Mouse (Mus musculus) layer of hippocampus, adult 11-12 months (tissue): ENCODE measurements around the gene Gabra4.
A peak's percentile ranks its signal among the peaks of the same experiment; 100 is the strongest.
"Not testable (repeated sequence)": the region's sequence is repeated elsewhere in the genome, so short reads cannot be mapped to it uniquely, and the experiment has no call there.

Experiments used
- DNase-seq: peaks from one replicate; pipeline ENCODE4 v3.0.0; 2022; ENCODE audit warnings: low spot score

Gabra4 gene

DNA sequence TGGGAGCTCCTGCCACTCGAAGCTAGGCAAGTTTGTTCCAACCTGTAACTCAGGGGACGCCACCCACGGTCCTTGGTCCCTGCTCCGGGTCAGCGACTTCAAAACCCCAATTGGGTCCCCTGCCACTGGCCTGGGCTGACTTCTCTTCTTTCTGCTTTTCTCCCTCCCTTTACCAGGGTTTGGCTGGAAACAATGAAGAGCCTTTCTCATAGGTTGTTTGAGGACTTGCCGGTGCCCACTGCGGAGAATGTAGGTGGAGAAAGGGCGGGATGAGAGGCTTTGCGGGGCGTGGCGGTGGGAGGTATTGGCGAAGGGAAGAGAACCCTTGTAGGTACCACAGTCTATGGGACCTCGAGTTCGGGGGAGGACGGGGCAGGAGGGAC, at the start of gene Gabra4:
Gene Gabra4, minus strand, starts transcription at position 194 of the 383 bp plus-strand sequence.
- DNase-seq = peak; percentile 20

- DNase-seq = no peak
These were observed 43.1 kb upstream of the Gabra4 start for GRCm38 (mm10) chr5:71701273-71701614.

DNA sequence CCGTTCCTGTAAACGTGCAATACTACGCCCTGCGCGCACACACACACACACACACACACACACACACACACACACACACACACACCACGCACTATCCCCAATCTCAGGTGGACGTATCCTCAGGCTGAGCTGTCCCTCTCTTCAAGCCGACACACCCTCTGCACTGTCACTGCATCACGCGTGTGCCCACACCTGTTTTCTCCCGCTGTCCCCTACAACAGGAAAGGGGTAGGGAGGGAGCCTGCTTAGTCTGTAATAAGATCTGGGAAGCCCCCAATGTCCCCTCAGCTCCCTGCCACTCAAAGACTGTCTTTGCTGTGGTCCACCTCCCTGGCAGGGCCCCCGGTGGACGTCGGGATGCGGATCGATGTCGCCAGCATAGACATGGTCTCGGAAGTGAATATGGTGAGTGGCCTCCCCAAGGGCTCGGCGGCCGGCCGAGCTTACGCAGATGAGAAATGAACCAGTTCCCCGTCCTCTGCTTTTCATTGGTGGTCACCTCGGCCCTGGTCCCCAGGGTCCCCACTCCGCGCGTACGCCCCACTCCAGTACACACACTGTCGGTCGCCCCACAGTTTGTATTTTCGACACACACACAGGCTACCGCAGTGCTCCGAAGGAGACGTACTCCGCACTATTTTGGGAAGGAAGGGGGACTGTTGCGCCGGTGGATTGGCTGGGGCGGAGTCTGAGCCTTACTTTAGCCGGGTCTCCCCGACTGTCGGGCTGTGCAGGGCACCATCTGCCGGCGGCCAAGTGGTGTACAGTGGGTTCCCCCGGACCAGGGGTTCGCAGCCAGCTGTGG, 42.6 kb upstream of the Gabra4 start:
- peak; percentile 65 for DNase-seq

DNA sequence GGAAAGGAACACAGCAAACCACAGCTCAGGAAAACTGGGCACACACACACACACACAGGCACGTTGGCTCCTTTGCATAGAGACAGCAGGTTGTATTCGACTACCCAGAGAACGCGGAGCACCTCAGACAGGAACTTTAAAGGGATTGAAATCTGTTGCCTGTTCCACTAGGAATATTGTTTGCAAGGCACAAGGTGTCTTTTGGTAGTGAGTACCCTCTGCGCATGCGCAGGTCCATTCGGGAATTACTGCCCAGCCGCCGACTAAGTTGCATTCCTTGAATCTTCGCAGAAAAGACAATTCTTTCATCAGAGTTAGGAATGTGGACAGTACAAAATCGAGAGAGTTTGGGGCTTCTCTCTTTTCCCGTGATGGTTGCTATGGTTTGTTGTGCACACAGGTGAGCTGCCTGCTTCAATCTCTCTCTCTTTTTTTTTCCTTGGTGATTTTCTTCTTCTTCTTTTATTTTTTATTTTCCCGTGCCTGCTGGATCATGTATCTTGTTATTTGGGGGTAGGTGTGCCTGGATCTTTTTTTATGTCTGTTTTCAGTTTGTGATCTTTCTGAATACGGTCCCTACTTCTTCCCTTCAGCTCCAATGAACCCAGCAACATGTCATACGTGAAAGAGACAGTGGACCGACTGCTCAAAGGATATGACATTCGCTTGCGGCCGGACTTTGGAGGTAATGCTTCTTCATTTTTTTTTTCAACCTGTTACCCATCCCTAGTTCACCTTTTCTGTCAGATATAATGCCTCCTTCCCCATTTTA, 41.8 kb upstream of the Gabra4 start:
- DNase-seq = peak; percentile 68

DNA sequence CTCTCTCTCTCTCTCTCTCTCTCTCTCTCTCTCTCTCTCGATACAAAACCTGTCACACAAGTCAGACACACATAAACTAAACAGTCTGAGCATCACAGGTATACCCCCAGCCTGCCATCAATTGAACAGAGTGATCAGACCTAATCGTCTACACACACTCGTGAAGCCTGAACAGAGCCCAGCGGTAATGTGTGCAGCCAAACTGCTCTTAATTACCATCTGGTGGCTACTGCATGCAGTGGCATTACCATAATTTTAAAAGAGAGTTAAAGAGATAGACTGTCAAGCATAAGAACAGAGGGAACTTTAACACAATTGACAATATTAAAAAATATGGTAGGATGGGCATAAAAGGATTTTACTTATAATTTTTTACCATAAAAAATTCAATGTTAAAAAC, 7.5 kb upstream of the Gabra4 start:
- DNase-seq = peak; percentile 12

- peak; percentile 48 for DNase-seq
These were observed 510 bp downstream of the Gabra4 start, which contains the start of gene Gabrb1 for GRCm38 (mm10) chr5:71657482-71658114. Gabrb1 (plus strand) TSS chr5:71658113.

DNA sequence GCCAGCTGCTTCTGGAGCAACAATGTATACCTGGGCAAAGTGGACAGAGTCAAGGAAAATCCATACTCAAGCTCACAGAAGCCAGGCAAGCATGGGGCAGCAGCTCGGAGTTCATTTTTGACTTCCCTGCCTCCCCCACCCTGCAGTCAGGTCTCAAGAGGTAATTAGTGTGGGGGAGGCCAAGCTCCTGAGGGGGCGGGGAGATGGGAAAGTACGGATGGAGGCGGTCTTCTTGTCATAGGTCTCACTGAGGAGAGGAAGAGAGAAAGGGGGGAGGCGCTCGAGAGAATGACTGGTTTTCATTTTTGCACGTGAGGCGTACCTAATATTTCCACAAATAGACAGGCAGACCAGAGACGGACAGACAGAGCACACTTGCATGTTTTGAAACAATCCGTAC, 1.3 kb downstream of the Gabra4 start:
- peak; percentile 43 for DNase-seq

DNA sequence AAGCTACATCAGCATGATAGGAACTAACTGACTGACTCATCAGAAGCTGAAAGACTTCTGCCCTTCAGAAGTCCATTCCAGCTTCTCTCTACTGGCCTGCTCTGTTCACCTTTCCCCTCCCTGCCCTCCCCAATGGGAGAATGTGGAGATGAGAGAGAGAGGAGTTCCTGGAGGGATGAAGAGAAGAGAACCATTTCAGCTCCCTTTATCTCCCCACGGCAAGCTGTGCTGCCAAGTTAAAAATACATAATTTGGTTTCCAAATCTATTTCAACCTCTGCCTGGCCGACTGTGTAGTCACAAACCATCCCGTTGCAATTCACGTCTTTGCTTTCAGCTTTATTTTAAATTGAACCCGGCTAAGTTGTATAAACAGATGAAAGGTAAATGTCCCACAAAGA, 4.1 kb downstream of the Gabra4 start:
- DNase-seq = no peak

GRCm38 (mm10) chr5:71648108-71648507, 10.0 kb downstream of the Gabra4 start:
- no peak for DNase-seq

GRCm38 (mm10) chr5:71639804-71640203, 18.3 kb downstream of the Gabra4 start:
- DNase-seq = peak; percentile 24

DNA sequence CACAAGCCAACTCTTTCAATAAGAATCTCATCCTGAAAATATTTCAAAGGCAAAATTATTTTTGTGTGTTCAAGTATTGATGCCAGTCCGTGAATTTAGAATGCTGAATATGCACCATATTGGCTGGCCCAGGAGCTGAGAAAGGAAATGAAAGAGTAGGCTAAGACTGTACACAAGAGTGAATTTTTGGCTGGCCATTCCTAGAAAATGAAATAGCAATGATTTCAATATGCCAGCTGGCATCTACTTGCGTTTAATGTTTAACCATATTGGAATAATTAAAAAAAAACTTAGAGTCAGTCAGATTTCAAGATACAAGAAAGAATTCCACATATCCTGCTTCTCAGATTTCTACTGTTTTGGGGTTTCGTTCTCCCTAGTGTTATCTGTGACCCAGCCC, 30.3 kb downstream of the Gabra4 start:
- DNase-seq = no peak

GRCm38 (mm10) chr5:71616734-71617133, 41.4 kb downstream of the Gabra4 start:
- no peak for DNase-seq

DNA sequence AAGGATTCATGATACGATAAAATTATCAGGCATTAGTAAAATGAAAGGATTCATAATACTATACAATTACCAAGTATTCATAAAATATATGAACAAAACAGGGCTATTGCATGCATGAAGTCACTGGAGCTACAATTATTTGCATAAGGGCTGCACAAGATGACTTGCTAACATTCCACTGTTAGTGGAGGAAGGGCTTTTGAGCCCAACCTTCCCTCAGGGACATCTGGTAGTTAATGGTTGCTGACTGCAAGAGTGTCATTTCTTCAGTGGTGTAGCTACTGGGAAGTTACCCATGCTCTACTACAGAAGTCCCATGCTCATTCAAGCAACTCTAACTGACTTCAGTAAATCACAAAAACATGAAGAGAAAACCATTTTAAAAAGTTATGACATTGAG, 43.8 kb downstream of the Gabra4 start:
- DNase-seq = no peak

DNA sequence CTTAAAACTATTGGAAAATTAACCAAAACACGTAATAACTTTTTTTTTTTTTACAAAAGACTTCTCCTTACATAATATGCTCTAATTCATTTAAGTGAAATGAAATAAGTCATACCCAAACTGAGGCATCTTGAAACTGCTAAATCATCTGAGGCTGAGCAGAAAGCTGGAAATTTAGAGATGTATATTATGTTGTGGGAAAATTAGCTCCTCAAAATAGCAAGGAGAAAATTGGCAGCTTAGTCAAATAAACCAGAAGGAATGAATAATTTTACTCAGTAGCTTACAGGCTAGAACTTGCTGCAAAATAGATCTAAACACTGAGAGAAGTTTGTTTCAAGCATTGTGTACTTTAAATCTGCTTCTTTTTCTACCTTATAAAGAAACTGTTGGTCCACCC, 49.4 kb downstream of the Gabra4 start:
- DNase-seq = no peak

DNA sequence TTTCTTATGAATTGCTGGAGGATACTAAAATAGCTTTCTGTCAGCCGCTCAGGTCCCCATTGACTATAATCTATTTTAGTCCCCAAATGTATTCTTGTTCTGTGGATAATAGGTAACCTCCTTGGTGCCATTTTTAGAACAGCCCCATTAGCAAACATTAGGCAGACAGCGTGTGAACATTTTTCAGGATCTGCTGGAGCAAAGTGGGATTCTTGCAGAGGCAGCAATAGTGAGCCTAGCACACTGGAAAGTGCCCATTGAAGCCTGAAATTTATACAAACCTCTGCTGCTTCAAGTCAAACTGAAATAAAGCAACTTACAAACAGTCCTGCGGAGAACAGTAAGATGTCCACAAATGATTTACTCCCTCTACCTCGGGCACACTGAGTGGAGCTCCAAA, 51.2 kb downstream of the Gabra4 start:
- no peak for DNase-seq

GRCm38 (mm10) chr5:71604128-71604690, 53.9 kb downstream of the Gabra4 start:
- DNase-seq = peak; percentile 19

DNA sequence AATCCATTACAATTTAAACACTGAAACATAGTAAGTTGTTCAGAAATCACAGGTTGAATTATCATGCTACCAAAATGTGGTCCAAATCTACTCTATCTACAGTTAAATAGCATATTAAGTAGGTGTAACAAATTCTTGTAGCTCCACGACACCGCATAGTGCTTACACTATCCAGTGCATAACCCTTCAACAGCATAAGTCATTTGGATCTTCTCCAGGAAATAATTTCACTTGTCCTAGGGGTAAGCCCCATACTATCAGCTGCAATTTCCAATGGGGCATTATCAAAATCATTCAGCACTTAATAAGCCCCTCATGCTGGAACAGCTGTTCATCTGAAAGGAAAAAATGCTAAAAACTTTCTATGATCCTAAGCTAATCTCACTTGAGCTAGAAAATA, 62.8 kb downstream of the Gabra4 start:
- no peak for DNase-seq

DNA sequence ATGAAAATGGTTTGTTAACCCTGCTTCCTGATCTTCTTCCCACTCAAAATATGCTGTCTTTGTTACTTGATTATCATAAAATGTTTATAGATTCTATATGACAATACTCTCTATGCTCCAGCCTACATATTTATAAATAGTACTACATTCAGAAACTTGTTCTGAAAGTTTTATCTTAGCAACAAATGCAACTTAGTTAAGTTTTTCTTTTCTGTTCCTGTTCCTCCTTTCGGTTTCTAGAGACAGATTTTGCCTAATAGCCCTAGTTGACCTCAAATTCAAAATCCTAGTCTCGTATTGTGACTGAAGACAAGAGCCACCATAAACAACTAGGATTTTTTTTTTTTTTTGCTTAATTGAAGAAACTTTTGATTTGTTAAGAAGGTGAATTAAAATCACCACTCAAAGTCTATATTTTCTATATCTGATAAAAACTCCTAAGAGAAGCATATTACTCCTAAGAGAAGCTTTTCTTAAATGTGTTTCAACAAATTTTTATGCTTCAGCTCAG, 64.3 kb downstream of the Gabra4 start:
- DNase-seq = no peak

DNA sequence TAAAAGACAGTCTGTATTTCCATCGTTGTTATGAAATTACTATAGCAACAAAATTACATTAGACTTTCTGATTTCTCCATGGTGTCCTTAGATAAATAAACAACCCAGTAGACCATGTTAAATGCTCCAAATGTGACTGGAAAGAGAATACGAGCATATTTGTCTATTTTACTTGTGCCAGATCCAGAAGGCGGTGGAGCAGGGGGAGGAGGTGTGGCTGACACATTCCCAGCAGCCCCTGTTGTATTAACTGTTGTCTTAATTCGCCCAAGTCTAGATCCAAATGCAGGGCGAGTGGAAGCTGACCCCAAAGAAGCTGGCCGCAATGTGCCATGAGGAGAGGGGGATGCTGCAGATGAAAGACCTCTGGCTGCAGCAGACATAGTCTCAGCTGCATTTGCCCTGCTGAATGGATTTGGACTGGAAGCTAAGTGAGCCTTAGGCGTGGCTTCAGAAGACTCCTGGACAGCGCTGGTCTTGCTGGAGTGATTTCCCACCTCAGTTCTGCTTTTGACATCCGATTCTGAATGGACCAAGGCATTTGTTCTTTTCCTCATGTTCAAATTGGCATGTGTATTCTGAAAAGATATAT, 86.4 kb downstream of the Gabra4 start:
- no peak for DNase-seq

- no peak for DNase-seq
These were observed 110.0 kb downstream of the Gabra4 start, which contains the start of gene Cox7b2 for GRCm38 (mm10) chr5:71548079-71548478. Cox7b2 (minus strand) TSS chr5:71548205.

DNA sequence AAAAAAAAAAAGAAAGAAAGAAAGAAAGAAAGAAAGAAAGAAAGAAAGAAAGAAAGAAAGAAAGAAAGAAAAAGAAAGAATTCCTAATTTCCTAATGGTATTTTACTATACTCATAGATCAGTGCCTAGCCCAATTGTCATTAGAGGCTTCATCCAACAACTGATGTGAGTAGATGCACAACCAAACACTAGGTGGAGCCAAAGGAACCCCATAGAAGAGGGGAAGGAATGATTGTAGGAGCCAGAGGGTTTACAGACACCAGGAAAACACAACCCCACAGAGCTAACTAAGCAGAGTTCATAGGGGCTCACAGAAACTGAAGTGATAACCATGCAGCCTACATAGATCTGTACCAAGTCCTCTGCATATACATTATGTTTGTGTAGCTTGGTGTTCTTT, 112.6 kb downstream of the Gabra4 start:
- DNase-seq = peak; percentile 12

GRCm38 (mm10) chr5:71525486-71525885, 132.6 kb downstream of the Gabra4 start:
- not testable (repeated sequence) for DNase-seq
